Mouse (Mus musculus) heart, embryonic 12.5 days (tissue): ENCODE results near the gene Sash3. TPM values are rescaled to one million over a fixed set of nuclear protein-coding genes. Genes with fewer than 3 reads are reported as not detected.

ENCODE experiments used
- ATAC-seq: fragments of 200-750 bp; cut with Nextera tagmentation; 2 replicates; pipeline ENCODE4 v1.8.0; 2017; ENCODE audit warnings: moderate TSS enrichment, moderate library complexity; ENCODE audit not compliant: insufficient number of reproducible peaks, low FRiP score
- H3K27ac ChIP-seq: fragments of 300-500 bp; sonication (generic); 2 replicates; pipeline ENCODE4 v1.5.1; 2016; ENCODE audit warnings: mild to moderate bottlenecking, moderate library complexity; ENCODE audit not compliant: poor library complexity, severe bottlenecking
- H3K27me3 ChIP-seq: fragments of 300-500 bp; sonication (generic); replicated peaks from 2 replicates; pipeline ENCODE4 v1.6.1; 2016; ENCODE audit warnings: mild to moderate bottlenecking, moderate library complexity
- H3K36me3 ChIP-seq: fragments of 300-500 bp; sonication (generic); 2 replicates; pipeline ENCODE4 v1.6.1; 2016; ENCODE audit warnings: mild to moderate bottlenecking, moderate library complexity
- H3K4me1 ChIP-seq: fragments of 300-500 bp; sonication (generic); replicated peaks from 2 replicates; pipeline ENCODE4 v1.6.1; 2016; ENCODE audit warnings: mild to moderate bottlenecking
- H3K4me2 ChIP-seq: fragments of 300-500 bp; sonication (generic); 2 replicates; pipeline ENCODE4 v1.6.1; 2016; ENCODE audit warnings: mild to moderate bottlenecking, moderate library complexity
- H3K4me3 ChIP-seq: fragments of 300-500 bp; sonication (generic); 2 replicates; pipeline ENCODE4 v1.5.1; 2016; ENCODE audit warnings: mild to moderate bottlenecking
- H3K9ac ChIP-seq: fragments of 300-500 bp; sonication (generic); 2 replicates; pipeline ENCODE4 v1.6.1; 2016; ENCODE audit warnings: mild to moderate bottlenecking, moderate library complexity
- H3K9me3 ChIP-seq: fragments of 300-500 bp; sonication (generic); replicated peaks from 2 replicates; pipeline ENCODE4 v1.6.1; 2016; ENCODE audit warnings: mild to moderate bottlenecking, moderate library complexity
- WGBS: fragments of 180-500 bp; shearing (Covaris S2); methylation state at CpG from one replicate; pipeline ENCODE4 v1.1.7; 2016; 5-methylcytosine and 5-hydroxymethylcytosine counted together
- polyA plus RNA-seq: library from polyadenylated mRNA; unstranded; fragments of >200 nt; fragmentation: Nextera tagmentation; extraction: Ambion mirVana; gene quantifications from 2 replicates; pipeline ENCODE4 v1.2.1, GENCODE M21; 2016

Sash3 gene
- 0.84 and 0.96 TPM in 2 replicates for polyA plus RNA-seq

DNA sequence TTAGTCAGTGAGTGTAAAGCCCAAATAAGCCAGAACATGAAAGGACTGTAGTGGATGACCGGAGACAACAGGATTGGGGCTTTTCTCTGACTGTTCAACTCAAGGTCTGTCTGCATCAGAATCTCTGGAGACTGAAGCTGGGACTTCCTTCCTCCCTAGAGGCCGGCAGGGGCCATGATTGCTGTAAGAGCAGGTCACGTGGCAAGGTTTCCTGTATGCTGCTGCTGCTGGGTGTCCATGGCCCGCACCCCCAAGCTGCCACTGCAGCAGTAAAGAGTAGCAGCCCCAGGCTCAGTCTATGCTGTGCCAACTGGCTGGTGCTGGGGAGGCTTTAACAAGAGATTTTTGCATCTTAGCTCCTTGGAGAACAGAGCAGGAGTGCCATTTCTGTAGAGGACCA, at the start of gene Sash3:
TSS of gene Sash3 (plus strand) at position 175 of the 400 bp plus-strand sequence.
- H3K4me1 ChIP-seq: no peaks in the 10 kb centered on the region
- H3K4me2 ChIP-seq: no peak within 1 kb of the TSS
- ATAC-seq: no peak
- H3K36me3 ChIP-seq: no peaks in the 10 kb centered on the region
- H3K4me3 ChIP-seq: no peak within 1 kb of the TSS
- no peak within 1 kb of the TSS for H3K9ac ChIP-seq
- H3K27ac ChIP-seq: no peak within 1 kb of the TSS
- no peaks in the 10 kb centered on the region for H3K9me3 ChIP-seq
- H3K27me3 ChIP-seq: peaks cover 7% of the 10 kb centered on the region; the same call in 1 of the 2 replicates
- 74% methylated on average over 4 of the region's 4 CpGs for WGBS

DNA sequence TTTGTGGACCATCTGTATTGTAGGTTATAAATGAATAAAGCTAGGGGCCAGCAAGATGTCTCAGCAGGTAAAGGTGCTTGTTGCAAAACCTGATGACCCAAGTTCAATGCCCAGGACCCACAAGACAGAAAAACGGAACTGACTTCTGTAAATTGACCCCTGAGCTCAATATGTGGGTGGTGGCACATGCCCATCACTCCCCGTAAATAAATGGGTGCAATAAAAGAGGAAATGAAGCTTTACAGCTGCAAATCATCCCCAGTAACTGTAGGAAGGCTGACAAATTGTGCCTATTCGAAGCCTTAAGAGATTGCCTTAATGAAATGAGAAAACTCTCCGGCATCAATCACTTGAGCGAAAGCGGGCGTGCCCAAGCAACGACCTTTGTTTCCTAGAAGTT, 49.7 kb upstream of the Sash3 start:
- WGBS: 75% methylated on average over 8 of the region's 8 CpGs
- 0 out of 2 replicates have a peak, but pooled peaks cover 4% of the 10 kb centered on the region for H3K4me1 ChIP-seq

DNA sequence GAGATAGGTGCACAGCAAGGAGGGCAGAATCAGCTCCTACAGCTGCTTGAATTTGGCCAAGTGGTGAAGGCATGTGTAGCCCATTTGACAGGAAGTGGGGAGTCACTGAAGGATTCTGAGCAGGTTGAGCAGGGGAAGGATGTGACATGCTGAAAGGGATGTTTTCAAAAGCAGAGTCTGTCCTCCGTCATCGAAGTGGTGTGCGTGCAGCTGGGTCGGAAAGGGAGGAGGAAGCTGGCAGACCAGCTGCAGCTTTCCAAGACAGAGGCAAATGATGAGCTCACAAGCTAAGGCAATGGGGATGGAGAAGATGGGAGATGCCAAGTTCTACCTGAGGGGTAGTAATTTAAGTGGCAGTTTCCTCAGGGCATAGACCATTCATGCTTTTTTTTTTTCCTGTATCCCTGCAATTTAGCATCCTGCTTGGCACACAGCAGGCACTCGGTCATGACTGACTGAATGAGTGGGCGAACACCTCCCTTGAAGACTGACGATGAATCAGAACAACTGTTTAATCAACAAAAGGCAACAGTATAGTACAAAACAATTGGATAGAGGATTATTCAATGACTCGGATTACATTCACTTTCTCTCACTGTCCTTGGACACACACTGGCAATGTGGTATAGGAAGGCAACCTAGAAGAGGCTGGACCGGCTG, 47.6 kb upstream of the Sash3 start:
- Histone ChIP-seq H3K4me2 (no peak overlapping the region), H3K36me3 (no peaks in the 10 kb centered on the region), H3K9ac (no peak overlapping the region), H3K9me3 (no peaks in the 10 kb centered on the region), H3K4me3 (no peak overlapping the region), H3K27ac (no peak overlapping the region), H3K27me3 (peaks cover 9% of the 10 kb centered on the region; the same call in 1 of the 2 replicates), H3K4me1 (no peaks in the 10 kb centered on the region)
- WGBS: 74% methylated on average over 9 of the region's 9 CpGs
- ATAC-seq: no peak

More for the DNA sequence above, 49.7 kb upstream of the Sash3 start:
- no peak overlapping the region for H3K27ac ChIP-seq
- peaks cover 15% of the 10 kb centered on the region; the same call in 1 of the 2 replicates for H3K27me3 ChIP-seq
- no peak overlapping the region for H3K9ac ChIP-seq
- no peaks in the 10 kb centered on the region for H3K36me3 ChIP-seq
- H3K4me3 ChIP-seq: no peak overlapping the region
- ATAC-seq: no peak
- H3K9me3 ChIP-seq: no peaks in the 10 kb centered on the region
- H3K4me2 ChIP-seq: no peak overlapping the region

DNA sequence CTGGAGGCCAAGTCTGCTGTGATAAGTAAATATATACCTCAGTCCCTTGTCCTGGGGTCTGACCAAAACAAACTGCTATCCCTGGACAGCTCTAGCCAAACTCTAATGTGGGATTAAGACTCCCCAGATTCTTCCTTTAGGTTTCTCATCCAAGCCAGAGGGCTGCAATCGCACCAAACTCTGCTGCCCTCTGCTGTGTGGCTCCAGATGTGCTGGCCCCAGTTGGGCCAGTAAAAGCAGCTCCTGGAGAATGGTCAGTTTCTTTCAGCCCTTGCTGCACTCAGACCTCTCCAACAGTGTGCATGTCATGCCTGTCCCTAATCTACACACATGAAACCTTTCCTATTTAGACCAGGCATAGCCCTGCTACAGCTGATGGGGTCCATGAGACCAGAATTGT, 46.4 kb upstream of the Sash3 start:
- Histone ChIP-seq H3K9me3 (no peaks in the 10 kb centered on the region), H3K36me3 (no peaks in the 10 kb centered on the region), H3K27me3 (peaks cover 9% of the 10 kb centered on the region; the same call in 1 of the 2 replicates), H3K9ac (no peak overlapping the region), H3K4me3 (no peak overlapping the region), H3K27ac (no peak overlapping the region), H3K4me2 (no peak overlapping the region), H3K4me1 (no peaks in the 10 kb centered on the region)
- no peak for ATAC-seq
- WGBS: 19% methylated on average over 1 of the region's 1 CpGs

DNA sequence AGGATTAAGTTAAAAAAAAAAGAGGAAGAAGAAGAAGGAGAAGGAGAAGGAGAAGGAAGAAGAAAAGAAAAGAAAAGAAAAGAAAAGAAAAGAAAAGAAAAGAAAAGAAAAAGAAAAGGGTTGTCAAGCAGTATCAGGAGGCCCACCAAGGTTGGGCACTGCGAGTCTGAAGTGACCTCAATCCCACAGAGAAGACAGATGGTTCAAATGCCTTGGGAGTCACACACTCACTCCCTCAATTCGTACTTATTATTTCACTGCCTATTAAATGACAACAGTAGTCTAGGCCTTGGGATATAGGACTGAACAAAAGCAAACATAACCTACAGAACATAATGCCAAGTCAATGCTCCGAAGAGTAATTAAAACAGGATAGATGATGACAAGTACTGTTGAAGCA, 43.0 kb upstream of the Sash3 start:
- no peak overlapping the region for H3K9ac ChIP-seq
- peaks cover 10% of the 10 kb centered on the region; the same call in 1 of the 2 replicates for H3K27me3 ChIP-seq
- H3K4me2 ChIP-seq: no peak overlapping the region
- ATAC-seq: no peak
- no peak overlapping the region for H3K27ac ChIP-seq
- no peak overlapping the region for H3K4me3 ChIP-seq
- 81% methylated on average over 3 of the region's 3 CpGs for WGBS
- no peaks in the 10 kb centered on the region for H3K9me3 ChIP-seq
- no peaks in the 10 kb centered on the region for H3K4me1 ChIP-seq
- H3K36me3 ChIP-seq: no peaks in the 10 kb centered on the region

DNA sequence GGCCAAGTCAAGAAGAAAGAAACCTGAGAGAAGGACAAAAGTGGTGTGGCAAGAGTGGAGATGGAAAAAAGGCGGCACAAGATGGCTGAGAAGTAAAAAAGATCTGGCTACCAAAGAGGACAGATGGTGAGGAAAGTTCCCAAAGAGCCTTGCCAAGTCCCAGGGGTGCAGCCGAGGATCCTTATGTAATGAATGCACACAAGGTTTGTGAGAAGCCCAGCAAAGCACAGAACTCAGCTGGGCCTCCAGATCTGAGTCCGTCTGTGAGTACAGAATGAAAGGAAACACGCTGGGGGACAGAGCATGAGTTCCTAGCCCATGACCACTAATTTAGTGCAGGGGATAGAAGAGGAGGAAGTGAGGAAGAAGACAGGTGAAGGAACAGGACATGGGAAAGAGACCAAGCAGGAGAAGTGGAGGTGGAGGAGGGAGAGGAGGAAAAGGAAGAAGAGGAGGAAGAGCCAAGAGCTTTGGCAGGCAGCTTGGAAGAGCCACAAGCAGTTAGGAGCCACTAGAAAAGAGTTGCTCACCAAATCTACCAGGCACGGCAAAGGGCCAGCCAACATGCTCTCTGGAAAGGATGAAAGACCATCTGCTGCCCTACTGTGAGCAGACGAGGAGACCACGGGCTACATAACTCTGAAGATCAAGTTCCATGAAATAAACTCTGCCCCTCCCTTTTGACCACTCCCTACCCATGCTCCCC, 41.3 kb upstream of the Sash3 start:
- H3K27ac ChIP-seq: no peak overlapping the region
- no peaks in the 10 kb centered on the region for H3K36me3 ChIP-seq
- no peak overlapping the region for H3K4me2 ChIP-seq
- H3K9me3 ChIP-seq: no peaks in the 10 kb centered on the region
- H3K4me3 ChIP-seq: no peak overlapping the region
- H3K9ac ChIP-seq: no peak overlapping the region
- 0 out of 2 replicates have a peak, but pooled peaks cover 6% of the 10 kb centered on the region for H3K27me3 ChIP-seq
- H3K4me1 ChIP-seq: 0 out of 2 replicates have a peak, but pooled peaks cover 2% of the 10 kb centered on the region
- 69% methylated on average over 7 of the region's 7 CpGs for WGBS
- no peak for ATAC-seq

DNA sequence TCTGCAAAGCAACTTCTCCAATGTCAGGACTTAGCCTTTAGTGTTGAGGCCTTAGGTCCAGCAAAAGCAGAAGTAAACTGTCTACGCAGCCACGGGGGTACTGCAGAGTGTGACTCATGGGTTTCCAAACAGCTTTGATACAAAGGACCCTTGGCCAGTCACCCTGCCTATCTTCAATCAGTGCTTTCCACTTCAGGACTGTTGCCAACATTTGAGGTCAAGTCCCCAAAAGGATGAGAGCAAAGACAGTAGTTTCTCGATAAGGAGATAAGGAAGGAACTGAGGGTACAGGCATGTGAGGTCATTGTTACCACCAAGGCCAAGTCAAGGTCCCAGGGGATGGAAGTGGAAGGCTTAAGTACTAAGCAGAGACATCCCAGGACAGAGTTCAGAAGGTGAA, 40.0 kb upstream of the Sash3 start:
- WGBS: 48% methylated on average over 3 of the region's 3 CpGs
- no peak for ATAC-seq
- H3K4me2 ChIP-seq: no peak overlapping the region
- 0 out of 2 replicates have a peak, but pooled peaks cover 2% of the 10 kb centered on the region for H3K4me1 ChIP-seq
- no peaks in the 10 kb centered on the region for H3K9me3 ChIP-seq
- H3K36me3 ChIP-seq: no peaks in the 10 kb centered on the region
- no peak overlapping the region for H3K27ac ChIP-seq
- H3K9ac ChIP-seq: no peak overlapping the region
- H3K27me3 ChIP-seq: peaks cover 6% of the 10 kb centered on the region; the same call in 1 of the 2 replicates
- H3K4me3 ChIP-seq: no peak overlapping the region

DNA sequence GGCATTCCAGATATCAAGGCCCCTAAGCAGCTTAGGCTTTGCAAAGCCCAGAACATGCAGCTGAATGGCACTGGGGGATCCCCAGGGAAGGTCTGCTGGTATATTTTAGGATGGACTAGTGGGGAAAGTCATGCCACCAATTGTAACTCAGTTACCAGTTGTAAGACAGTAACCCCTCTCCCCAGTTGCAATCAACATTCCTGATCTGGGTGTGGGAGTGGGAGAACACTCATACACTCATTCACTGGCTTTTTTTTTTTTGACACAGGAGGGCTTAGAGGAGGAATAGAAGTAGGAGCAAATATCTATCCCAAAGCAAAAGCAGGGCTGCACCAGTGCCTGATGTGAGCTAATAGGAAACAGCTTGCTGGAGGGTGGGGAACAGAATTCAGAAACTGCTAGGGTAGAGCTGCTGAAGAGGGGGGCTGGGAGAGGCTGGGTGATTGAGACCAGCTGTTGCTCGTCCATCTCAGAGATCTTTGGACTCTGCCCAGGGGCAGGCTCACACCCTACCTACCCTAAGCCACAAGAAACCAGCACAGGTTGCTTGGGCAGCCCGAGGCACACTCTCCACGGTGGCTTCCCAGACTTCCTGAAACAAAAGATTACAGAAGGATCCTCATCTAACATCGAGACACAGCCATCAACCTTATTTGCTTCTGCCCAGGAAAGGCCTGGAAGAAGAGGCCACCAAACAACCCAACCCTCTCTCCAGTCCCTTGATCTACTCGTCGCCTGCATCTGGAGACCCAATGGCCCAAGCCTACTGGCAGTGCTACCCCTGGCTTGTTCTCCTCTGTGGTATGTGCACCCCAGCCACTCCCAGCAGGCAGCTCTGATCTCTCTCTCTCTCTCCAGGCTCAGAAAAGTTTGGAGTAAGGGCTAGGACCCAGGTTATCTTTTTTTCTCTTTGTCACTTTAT, 37.6 kb upstream of the Sash3 start, which contains the start of gene Xpnpep2:
TSS of gene Xpnpep2 (plus strand) at position 332 of the 922 bp plus-strand sequence.
- Histone ChIP-seq H3K4me1 (0 out of 2 replicates have a peak, but pooled peaks cover 2% of the 10 kb centered on the region), H3K27ac (no peak within 1 kb of the TSS), H3K4me2 (no peak within 1 kb of the TSS)

DNA sequence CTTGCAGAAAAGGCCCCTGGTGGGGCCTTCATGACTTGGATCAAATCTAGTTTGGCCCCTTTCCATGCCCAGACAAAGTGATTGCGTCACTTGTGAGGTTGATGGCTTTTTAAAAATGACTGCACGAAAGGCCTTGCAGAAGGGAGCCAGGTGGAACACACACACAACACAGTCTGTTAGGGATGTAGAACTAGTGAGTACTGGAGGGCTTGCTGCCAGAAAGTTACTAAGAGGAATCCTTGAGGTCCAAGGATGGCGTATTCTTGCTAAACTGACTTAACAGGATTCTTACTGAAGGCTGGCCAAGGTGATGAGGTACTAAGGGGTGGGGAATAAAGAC, 37.0 kb upstream of the Sash3 start:
- H3K4me1 ChIP-seq: 0 out of 2 replicates have a peak, but pooled peaks cover 2% of the 10 kb centered on the region
- no peak overlapping the region for H3K9ac ChIP-seq
- no peak overlapping the region for H3K27ac ChIP-seq
- no peak overlapping the region for H3K4me3 ChIP-seq
- WGBS: 72% methylated on average over 3 of the region's 3 CpGs
- peaks cover 6% of the 10 kb centered on the region; the same call in 1 of the 2 replicates for H3K27me3 ChIP-seq
- H3K4me2 ChIP-seq: no peak overlapping the region
- H3K9me3 ChIP-seq: no peaks in the 10 kb centered on the region
- no peaks in the 10 kb centered on the region for H3K36me3 ChIP-seq
- ATAC-seq: no peak

More for the DNA sequence above, 37.6 kb upstream of the Sash3 start, which contains the start of gene Xpnpep2:
- ATAC-seq: no peak
- Histone ChIP-seq H3K9ac (no peak within 1 kb of the TSS), H3K4me3 (no peak within 1 kb of the TSS), H3K9me3 (no peaks in the 10 kb centered on the region), H3K36me3 (no peaks in the 10 kb centered on the region), H3K27me3 (peaks cover 6% of the 10 kb centered on the region; the same call in 1 of the 2 replicates)
- WGBS: 52% methylated on average over 6 of the region's 6 CpGs

DNA sequence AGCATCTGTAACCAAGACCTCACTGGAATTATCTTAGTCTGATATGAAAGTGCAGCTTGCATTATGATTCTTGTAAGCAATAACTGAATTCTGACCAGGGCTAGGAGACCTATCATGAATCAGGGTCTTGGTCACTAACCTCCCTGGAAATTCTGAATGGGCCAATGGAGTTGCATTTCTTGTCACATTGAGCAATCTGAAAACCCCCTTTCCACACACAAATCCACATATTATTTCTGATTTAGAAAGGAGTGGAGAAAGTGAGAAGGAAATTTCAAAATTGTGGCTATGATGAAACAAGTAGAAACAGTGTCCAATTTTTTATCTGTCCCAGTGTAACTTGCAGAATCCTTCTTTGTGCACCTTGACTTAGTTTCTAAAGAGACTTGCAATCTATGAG, 26.9 kb upstream of the Sash3 start:
- no peak overlapping the region for H3K4me3 ChIP-seq
- H3K4me2 ChIP-seq: no peak overlapping the region
- no peaks in the 10 kb centered on the region for H3K36me3 ChIP-seq
- no peaks in the 10 kb centered on the region for H3K9me3 ChIP-seq
- no peak for ATAC-seq
- H3K4me1 ChIP-seq: no peaks in the 10 kb centered on the region
- H3K9ac ChIP-seq: no peak overlapping the region
- H3K27ac ChIP-seq: no peak overlapping the region
- H3K27me3 ChIP-seq: peaks cover 30% of the 10 kb centered on the region
